Mouse (Mus musculus) intestine, embryonic 15.5 days (tissue): ENCODE measurements at regions not wholly inside any gene's neighbourhood (a gene's known extent, or its start where the extent isn't known, plus 50 kb on each side); places are given as distances from the start of the nearest gene placed in this dataset.

Experiments
- ATAC-seq: fragments of 200-750 bp; cut with Nextera tagmentation; 2 replicates; pipeline ENCODE4 v1.8.0; 2017; ENCODE audit warnings: moderate TSS enrichment, moderate library complexity
- H3K27ac ChIP-seq: fragments of 300-500 bp; sonication (generic); 2 replicates; pipeline ENCODE4 v1.5.1; 2015; ENCODE audit warnings: mild to moderate bottlenecking, inconsistent platforms
- H3K27me3 ChIP-seq: fragments of 300-500 bp; sonication (generic); replicated peaks from 2 replicates; pipeline ENCODE4 v1.6.1; 2015; ENCODE audit warnings: inconsistent platforms
- H3K36me3 ChIP-seq: fragments of 300-500 bp; sonication (generic); 2 replicates; pipeline ENCODE4 v1.6.1; 2015; ENCODE audit warnings: inconsistent platforms
- H3K4me1 ChIP-seq: fragments of 300-500 bp; sonication (generic); replicated peaks from 2 replicates; pipeline ENCODE4 v1.6.1; 2015; ENCODE audit warnings: inconsistent platforms
- H3K4me2 ChIP-seq: fragments of 300-500 bp; sonication (generic); replicated peaks from 2 replicates; pipeline ENCODE4 v1.6.1; 2015; ENCODE audit warnings: mild to moderate bottlenecking, inconsistent platforms
- H3K4me3 ChIP-seq: fragments of 300-500 bp; sonication (generic); replicated peaks from 2 replicates; pipeline ENCODE4 v1.5.1; 2015; ENCODE audit warnings: inconsistent platforms
- H3K9ac ChIP-seq: fragments of 300-500 bp; sonication (generic); 2 replicates; pipeline ENCODE4 v1.6.1; 2015; ENCODE audit warnings: inconsistent platforms
- H3K9me3 ChIP-seq: fragments of 300-500 bp; sonication (generic); 2 replicates; pipeline ENCODE4 v1.6.1; 2016; ENCODE audit warnings: inconsistent platforms
- WGBS: fragments of 180-500 bp; shearing (Covaris S2); methylation state at CpG from one replicate; pipeline ENCODE4 v1.1.7; 2015; 5-methylcytosine and 5-hydroxymethylcytosine counted together

GRCm38 (mm10) chr4:47598216-47598615, 123.8 kb downstream of the Sec61b start:
- no peak overlapping the region for H3K9ac ChIP-seq
- WGBS = 46% methylated on average over 2 of the region's 2 CpGs
- H3K36me3 ChIP-seq = no peaks in the 10 kb centered on the region
- H3K27ac ChIP-seq = no peak overlapping the region
- ATAC-seq = no peak
- no peaks in the 10 kb centered on the region for H3K27me3 ChIP-seq
- H3K4me2 ChIP-seq = no peak overlapping the region
- no peaks in the 10 kb centered on the region for H3K9me3 ChIP-seq
- no peaks in the 10 kb centered on the region for H3K4me1 ChIP-seq
- no peak overlapping the region for H3K4me3 ChIP-seq

GRCm38 (mm10) chr4:47601301-47602070, 127.0 kb downstream of the Sec61b start:
- Histone ChIP-seq H3K4me2 (no peak overlapping the region), H3K36me3 (no peaks in the 10 kb centered on the region), H3K9ac (no peak overlapping the region), H3K27ac (no peak overlapping the region), H3K4me1 (no peaks in the 10 kb centered on the region), H3K27me3 (no peaks in the 10 kb centered on the region), H3K4me3 (no peak overlapping the region), H3K9me3 (no peaks in the 10 kb centered on the region)
- no peak for ATAC-seq
- 73% methylated on average over 10 of the region's 10 CpGs for WGBS

- Histone ChIP-seq H3K36me3 (no peaks in the 10 kb centered on the region), H3K27ac (0 out of 2 replicates have a peak overlapping the region, but pooled peaks have one; percentile 36), H3K4me2 (peak overlapping the region; percentile 50), H3K9me3 (no peaks in the 10 kb centered on the region), H3K4me3 (peak overlapping the region; percentile 5), H3K4me1 (no peaks in the 10 kb centered on the region), H3K27me3 (no peaks in the 10 kb centered on the region), H3K9ac (no peak overlapping the region)
- 62% methylated on average over 6 of the region's 6 CpGs for WGBS
- peak; percentile 41; the same call in 1 of the 2 replicates for ATAC-seq
Observed at GRCm38 (mm10) chr4:47603378-47603777, 128.9 kb downstream of the Sec61b start.

GRCm38 (mm10) chr4:47603847-47604397, 129.5 kb downstream of the Sec61b start:
- Histone ChIP-seq H3K27me3 (no peaks in the 10 kb centered on the region), H3K9ac (no peak overlapping the region), H3K4me1 (no peaks in the 10 kb centered on the region), H3K4me2 (peak overlapping the region; percentile 50), H3K9me3 (no peaks in the 10 kb centered on the region), H3K4me3 (peak overlapping the region; percentile 5), H3K27ac (no peak overlapping the region), H3K36me3 (no peaks in the 10 kb centered on the region)
- WGBS = 31% methylated on average over 14 of the region's 14 CpGs
- ATAC-seq = peak; percentile 81

DNA sequence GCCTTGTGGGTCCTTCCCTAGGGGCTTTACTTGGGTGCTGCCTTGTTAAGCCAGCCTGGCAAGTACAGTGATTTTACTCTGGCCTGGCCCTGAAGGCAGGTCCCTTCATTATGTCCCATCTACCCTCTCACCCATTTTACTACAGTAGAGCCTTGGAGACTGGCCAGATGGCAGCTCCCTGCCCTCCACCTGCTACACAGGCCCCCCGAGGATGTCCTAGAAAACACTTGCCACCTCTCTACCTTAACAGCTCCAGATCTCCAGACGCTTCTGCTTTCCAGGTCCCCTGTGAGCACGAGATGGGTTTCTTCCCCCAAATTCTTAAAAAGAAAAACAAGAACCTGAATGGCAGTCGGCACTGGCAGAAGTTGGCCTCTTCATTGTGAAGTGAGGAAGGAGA, 131.2 kb downstream of the Sec61b start:
- no peaks in the 10 kb centered on the region for H3K27me3 ChIP-seq
- H3K9me3 ChIP-seq = no peaks in the 10 kb centered on the region
- H3K4me1 ChIP-seq = no peaks in the 10 kb centered on the region
- 80% methylated on average over 4 of the region's 4 CpGs for WGBS
- H3K4me2 ChIP-seq = no peak overlapping the region
- no peak for ATAC-seq
- no peak overlapping the region for H3K9ac ChIP-seq
- no peaks in the 10 kb centered on the region for H3K36me3 ChIP-seq
- no peak overlapping the region for H3K4me3 ChIP-seq
- no peak overlapping the region for H3K27ac ChIP-seq

- Histone ChIP-seq H3K4me3 (no peak overlapping the region), H3K4me2 (no peak overlapping the region), H3K36me3 (no peaks in the 10 kb centered on the region), H3K27me3 (no peaks in the 10 kb centered on the region), H3K4me1 (no peaks in the 10 kb centered on the region), H3K9me3 (no peaks in the 10 kb centered on the region), H3K27ac (no peak overlapping the region), H3K9ac (no peak overlapping the region)
- no peak for ATAC-seq
- 69% methylated on average over 5 of the region's 5 CpGs for WGBS
Observed at GRCm38 (mm10) chr4:47608673-47609072, 134.2 kb downstream of the Sec61b start.

DNA sequence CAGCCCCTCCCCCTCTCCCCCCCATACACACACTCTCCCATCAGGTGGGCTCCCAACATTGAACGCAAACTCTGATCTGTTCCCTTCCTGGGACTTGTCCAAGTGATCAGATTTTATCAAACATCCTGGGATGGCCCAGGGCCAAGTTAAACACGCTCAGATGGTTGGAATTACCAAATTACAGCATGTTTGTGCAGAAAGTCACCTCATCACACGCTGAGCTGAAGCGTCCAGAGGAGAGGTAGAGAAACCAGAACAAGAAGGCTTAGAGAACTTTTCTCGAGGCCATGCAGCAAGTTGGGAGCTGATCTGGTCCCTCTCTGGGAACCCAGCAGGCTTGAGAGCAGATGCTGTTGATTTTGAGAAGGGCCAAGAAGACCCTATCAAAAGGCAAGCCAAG, 136.5 kb downstream of the Sec61b start:
- 57% methylated on average over 5 of the region's 5 CpGs for WGBS
- H3K36me3 ChIP-seq = no peaks in the 10 kb centered on the region
- H3K9ac ChIP-seq = no peak overlapping the region
- no peak overlapping the region for H3K27ac ChIP-seq
- H3K4me2 ChIP-seq = no peak overlapping the region
- no peaks in the 10 kb centered on the region for H3K27me3 ChIP-seq
- no peaks in the 10 kb centered on the region for H3K9me3 ChIP-seq
- no peak overlapping the region for H3K4me3 ChIP-seq
- ATAC-seq = no peak
- H3K4me1 ChIP-seq = no peaks in the 10 kb centered on the region

GRCm38 (mm10) chr4:47616525-47616924, 142.1 kb downstream of the Sec61b start:
- H3K9ac ChIP-seq = no peak overlapping the region
- H3K9me3 ChIP-seq = no peaks in the 10 kb centered on the region
- no peaks in the 10 kb centered on the region for H3K27me3 ChIP-seq
- no peak overlapping the region for H3K4me3 ChIP-seq
- no peaks in the 10 kb centered on the region for H3K4me1 ChIP-seq
- ATAC-seq = no peak
- WGBS = 86% methylated on average over 3 of the region's 3 CpGs
- H3K4me2 ChIP-seq = no peak overlapping the region
- no peaks in the 10 kb centered on the region for H3K36me3 ChIP-seq
- no peak overlapping the region for H3K27ac ChIP-seq

GRCm38 (mm10) chr4:47620700-47621099, 146.2 kb downstream of the Sec61b start:
- H3K9ac ChIP-seq = no peak overlapping the region
- no peaks in the 10 kb centered on the region for H3K9me3 ChIP-seq
- 80% methylated on average over 3 of the region's 3 CpGs for WGBS
- H3K4me1 ChIP-seq = no peaks in the 10 kb centered on the region
- no peak for ATAC-seq
- H3K4me3 ChIP-seq = no peak overlapping the region
- H3K27ac ChIP-seq = no peak overlapping the region
- H3K36me3 ChIP-seq = no peaks in the 10 kb centered on the region
- H3K27me3 ChIP-seq = no peaks in the 10 kb centered on the region
- no peak overlapping the region for H3K4me2 ChIP-seq

DNA sequence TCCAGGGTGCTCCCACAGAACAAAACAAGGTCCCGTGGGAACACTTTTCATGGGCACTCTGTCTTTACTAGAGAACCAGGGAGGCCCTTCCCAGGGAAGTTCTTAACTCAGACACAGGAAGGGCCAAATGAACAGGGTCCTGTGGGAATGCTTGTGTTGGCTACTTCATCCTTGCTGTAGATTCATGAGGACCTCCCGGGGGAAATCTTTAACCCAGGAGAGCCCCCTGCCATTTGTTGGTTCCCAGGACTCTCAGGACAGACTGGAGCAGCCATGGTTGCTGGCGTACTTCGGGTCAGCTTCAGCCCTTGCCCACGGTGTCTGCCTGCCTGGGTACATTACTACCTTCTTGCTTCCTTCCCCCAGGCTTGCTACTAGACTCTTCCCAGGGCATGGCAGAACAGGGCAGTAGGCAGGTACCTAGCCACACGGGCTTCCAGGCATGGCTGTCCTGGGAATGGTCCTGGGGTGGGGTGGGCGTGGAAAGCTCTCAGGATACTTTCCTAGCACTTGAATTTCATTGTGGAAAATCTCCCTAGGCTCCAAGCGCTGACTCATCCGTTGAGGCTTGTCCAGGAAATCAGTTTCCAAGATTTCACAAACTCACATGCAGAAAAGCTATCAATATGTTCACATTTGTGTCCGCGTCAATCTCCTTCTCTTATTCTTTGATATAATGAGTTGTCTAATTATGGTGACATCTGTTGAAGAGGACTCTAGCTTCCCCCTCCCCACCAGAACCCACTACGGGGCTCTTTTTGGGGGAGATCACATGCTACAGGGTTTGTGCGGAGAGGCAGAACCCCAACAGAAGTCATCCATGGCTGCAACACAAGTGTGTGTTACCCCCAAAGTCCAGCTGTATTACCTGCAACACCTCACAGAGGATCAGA, 148.6 kb downstream of the Sec61b start:
- WGBS = 86% methylated on average over 13 of the region's 13 CpGs

GRCm38 (mm10) chr4:47630006-47630405, 155.5 kb downstream of the Sec61b start:
- ATAC-seq = no peak
- no peaks in the 10 kb centered on the region for H3K36me3 ChIP-seq
- H3K4me2 ChIP-seq = no peak overlapping the region
- no peaks in the 10 kb centered on the region for H3K9me3 ChIP-seq
- no peak overlapping the region for H3K4me3 ChIP-seq
- no peaks in the 10 kb centered on the region for H3K27me3 ChIP-seq
- 56% methylated on average over 8 of the region's 8 CpGs for WGBS
- no peak overlapping the region for H3K27ac ChIP-seq
- H3K4me1 ChIP-seq = no peaks in the 10 kb centered on the region
- no peak overlapping the region for H3K9ac ChIP-seq

More for the DNA sequence above, 148.6 kb downstream of the Sec61b start:
- H3K4me1 ChIP-seq = no peaks in the 10 kb centered on the region
- no peak overlapping the region for H3K4me3 ChIP-seq
- no peaks in the 10 kb centered on the region for H3K36me3 ChIP-seq
- H3K4me2 ChIP-seq = no peak overlapping the region
- no peaks in the 10 kb centered on the region for H3K9me3 ChIP-seq
- ATAC-seq = no peak
- no peak overlapping the region for H3K27ac ChIP-seq
- no peak overlapping the region for H3K9ac ChIP-seq
- H3K27me3 ChIP-seq = no peaks in the 10 kb centered on the region

DNA sequence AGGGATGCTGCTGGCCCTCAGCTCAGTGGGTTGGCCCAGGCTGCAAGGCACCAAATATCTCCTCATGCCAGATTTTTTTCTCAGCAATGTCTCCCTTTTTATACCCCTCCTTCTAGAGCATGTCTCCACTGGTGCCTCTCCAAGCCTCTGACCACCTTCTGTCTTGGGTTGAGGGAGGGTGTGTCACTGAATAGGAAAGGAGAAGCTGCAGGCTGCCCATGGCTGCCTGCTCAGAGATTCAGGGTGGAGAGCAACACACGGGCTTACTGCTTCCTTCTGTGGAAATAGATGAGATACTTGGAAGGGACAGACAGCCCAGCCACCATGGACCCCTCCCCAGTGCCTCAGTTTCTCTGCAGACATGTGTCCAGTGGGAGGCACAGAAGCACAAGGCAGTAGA, 156.0 kb downstream of the Sec61b start:
- Histone ChIP-seq H3K27ac (no peak overlapping the region), H3K9me3 (no peaks in the 10 kb centered on the region), H3K27me3 (no peaks in the 10 kb centered on the region), H3K9ac (no peak overlapping the region), H3K36me3 (no peaks in the 10 kb centered on the region), H3K4me2 (no peak overlapping the region), H3K4me1 (no peaks in the 10 kb centered on the region), H3K4me3 (no peak overlapping the region)
- WGBS = 63% methylated on average over 1 of the region's 1 CpGs
- ATAC-seq = no peak
